Mouse (Mus musculus) cerebellum, adult 11-12 months (tissue): ENCODE results near the gene Mrpl20.

ENCODE experiments used
- DNase-seq: peaks from one replicate; pipeline ENCODE4 v3.0.0; 2022

Mrpl20 gene

GRCm38 (mm10) chr4:155856881-155857280 is 54.2 kb downstream of the Mrpl20 start:
- no peak for DNase-seq

- DNase-seq = peak; percentile 7
Observed at GRCm38 (mm10) chr4:155859318-155859717, 56.6 kb downstream of the Mrpl20 start.
